Mouse (Mus musculus): ENCODE measurements around the gene Tango2. TPM values are rescaled to one million over a fixed set of nuclear protein-coding genes. Genes with fewer than 3 reads are reported as not detected.

The Tango2 gene
- polyA plus RNA-seq, 1 experiment from 2014 or later: 52.1 TPM

DNA sequence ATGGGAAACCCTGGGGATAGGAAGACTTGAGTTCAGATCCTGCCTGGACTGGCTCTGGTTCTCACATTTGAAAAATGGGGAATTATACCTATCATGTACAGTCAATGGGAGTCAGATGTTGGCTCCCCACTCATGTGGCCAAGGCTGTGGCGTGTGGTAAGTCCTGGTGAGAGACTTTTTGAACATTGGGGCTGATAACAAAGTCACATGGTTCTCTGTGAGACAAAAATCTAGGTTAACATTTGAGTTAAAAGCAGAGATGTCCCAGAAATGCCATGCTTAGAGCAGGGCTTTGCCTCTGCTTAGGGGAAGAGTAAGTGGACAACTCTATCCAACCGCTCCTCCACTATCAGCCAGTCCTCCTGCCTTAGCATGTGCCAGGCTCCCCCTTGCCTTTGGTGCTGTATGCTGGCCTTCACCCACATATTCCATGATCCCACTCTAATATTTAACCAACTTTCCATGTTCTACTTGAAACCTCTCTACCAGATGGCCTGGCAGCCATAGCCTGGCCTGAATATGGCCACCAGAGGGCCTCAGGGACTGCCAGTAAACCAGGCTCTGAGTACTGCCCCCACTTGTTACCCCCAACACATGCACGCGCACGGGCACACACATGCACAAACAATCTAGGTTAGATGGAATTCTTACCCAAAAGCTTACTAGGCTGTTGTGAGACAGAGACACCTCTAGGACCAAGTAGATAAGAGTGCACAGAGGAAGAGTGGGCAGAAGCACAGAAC lies 3.6 kb upstream of the Tango2 start:
- Histone ChIP-seq H3K27me3 (ENCODE audit: control insufficient read depth, insufficient read depth, low read depth, low read length) (peaks cover 47% of the 10 kb centered on the region), H3K4me3 (ENCODE audit: low read depth, low read length) (no peak overlapping the region), H3K4me2 (ENCODE audit: low read depth, low read length) (no peak overlapping the region), H3K4me1 (ENCODE audit: control insufficient read depth, low read depth, low read length) (peaks cover 29% of the 10 kb centered on the region), H3K36me3 (ENCODE audit: control insufficient read depth, insufficient read depth) (no peaks in the 10 kb centered on the region), H3K9ac (ENCODE audit: low read depth, low read length) (no peak overlapping the region), H3K9me3 (replicated peaks; ENCODE audit: control insufficient read depth, low read length) (no peaks in the 10 kb centered on the region), H3K27ac (ENCODE audit: low read length) (no peak overlapping the region)
- WGBS (ENCODE audit: insufficient replicate concordance): 36% methylated on average over 5 of the region's 5 CpGs
- no peak for ATAC-seq (ENCODE audit: low read depth)

DNA sequence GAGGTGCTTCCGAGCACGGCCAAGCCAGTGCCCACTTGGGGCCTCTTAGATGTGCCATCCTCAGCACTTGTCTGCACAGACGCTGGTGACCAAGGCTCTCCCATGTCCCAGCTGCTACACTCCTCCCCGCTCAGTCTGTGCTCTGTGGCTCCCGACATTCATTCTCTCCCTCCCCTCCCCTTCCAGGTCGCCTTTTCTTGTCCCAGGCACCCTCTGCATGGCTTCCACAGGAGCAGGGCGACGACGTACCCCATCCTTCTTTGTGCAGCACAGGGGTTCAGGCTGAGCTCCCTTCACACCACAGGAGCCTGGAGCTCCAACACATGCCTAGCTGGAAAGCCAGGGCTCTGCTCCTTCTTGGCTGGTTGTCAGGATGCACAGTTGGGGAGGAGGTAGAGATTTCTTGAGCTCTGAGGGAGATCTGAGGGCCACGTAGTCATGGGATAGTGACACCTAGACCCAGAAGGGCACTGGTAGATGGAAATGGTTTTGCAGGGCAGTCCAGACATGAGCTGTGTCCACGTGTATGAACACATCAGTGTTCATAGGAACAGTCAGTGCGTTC lies 1.9 kb upstream of the Tango2 start:
- ATAC-seq (ENCODE audit: low read depth): no peak
- 57% methylated on average over 12 of the region's 12 CpGs for WGBS (ENCODE audit: insufficient replicate concordance)
- H3K4me1 ChIP-seq (ENCODE audit: control insufficient read depth, low read depth, low read length): peaks cover 31% of the 10 kb centered on the region

GRCm38 (mm10) chr16:18348601-18349175 lies 785 bp upstream of the Tango2 start:
- no peak for ATAC-seq (ENCODE audit: low read depth)
- H3K27me3 ChIP-seq (ENCODE audit: control insufficient read depth, insufficient read depth, low read depth, low read length): peaks cover 55% of the 10 kb centered on the region
- peaks cover 37% of the 10 kb centered on the region for H3K4me1 ChIP-seq (ENCODE audit: control insufficient read depth, low read depth, low read length)

More for the DNA sequence above, 1.9 kb upstream of the Tango2 start:
- Histone ChIP-seq H3K4me2 (ENCODE audit: low read depth, low read length) (no peak overlapping the region), H3K4me3 (ENCODE audit: low read depth, low read length) (no peak overlapping the region), H3K9ac (ENCODE audit: low read depth, low read length) (no peak overlapping the region), H3K9me3 (replicated peaks; ENCODE audit: control insufficient read depth, low read length) (no peaks in the 10 kb centered on the region), H3K36me3 (ENCODE audit: control insufficient read depth, insufficient read depth) (no peaks in the 10 kb centered on the region), H3K27ac (ENCODE audit: low read length) (no peak overlapping the region), H3K27me3 (ENCODE audit: control insufficient read depth, insufficient read depth, low read depth, low read length) (peaks cover 55% of the 10 kb centered on the region)

DNA sequence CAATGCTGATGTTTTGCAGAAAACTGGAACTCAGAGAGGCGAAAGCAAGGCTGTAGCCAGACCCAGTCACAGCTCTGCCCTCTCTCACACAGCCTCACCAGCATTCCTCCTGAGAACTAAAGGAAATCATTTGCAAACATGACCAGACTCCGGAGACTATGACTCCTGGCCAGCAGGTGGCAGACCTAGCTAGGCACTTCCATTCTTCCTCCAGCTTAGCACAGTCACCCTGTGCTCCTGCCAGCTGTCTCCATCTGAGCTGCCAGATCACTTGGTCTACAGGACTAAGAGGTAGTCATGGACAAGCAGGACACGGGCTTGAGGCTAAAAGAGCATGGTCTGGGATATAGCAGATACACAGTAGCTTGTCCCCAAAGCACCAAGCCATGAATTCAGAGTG lies 2.7 kb downstream of the Tango2 start:
- Histone ChIP-seq H3K9ac (ENCODE audit: low read depth, low read length) (no peak overlapping the region), H3K27me3 (ENCODE audit: control insufficient read depth, insufficient read depth, low read depth, low read length) (peaks cover 45% of the 10 kb centered on the region), H3K9me3 (replicated peaks; ENCODE audit: control insufficient read depth, low read length) (no peaks in the 10 kb centered on the region), H3K4me1 (ENCODE audit: control insufficient read depth, low read depth, low read length) (peaks cover 42% of the 10 kb centered on the region), H3K4me3 (ENCODE audit: low read depth, low read length) (no peak overlapping the region), H3K4me2 (ENCODE audit: low read depth, low read length) (no peak overlapping the region), H3K36me3 (ENCODE audit: control insufficient read depth, insufficient read depth) (no peaks in the 10 kb centered on the region), H3K27ac (ENCODE audit: low read length) (no peak overlapping the region)
- 1% methylated on average over 3 of the region's 3 CpGs for WGBS (ENCODE audit: insufficient replicate concordance)
- ATAC-seq (ENCODE audit: low read depth): no peak

More at GRCm38 (mm10) chr16:18348601-18349175, 785 bp upstream of the Tango2 start:
- Histone ChIP-seq H3K9me3 (replicated peaks; ENCODE audit: control insufficient read depth, low read length) (no peaks in the 10 kb centered on the region), H3K36me3 (ENCODE audit: control insufficient read depth, insufficient read depth) (no peaks in the 10 kb centered on the region), H3K9ac (ENCODE audit: low read depth, low read length) (no peak overlapping the region; the same call in 1 of the 2 replicates), H3K4me3 (ENCODE audit: low read depth, low read length) (peak overlapping the region; percentile 62), H3K27ac (ENCODE audit: low read length) (no peak overlapping the region), H3K4me2 (ENCODE audit: low read depth, low read length) (peak overlapping the region; percentile 56)
- whole genome bisulfite sequencing (ENCODE audit: insufficient replicate concordance): 3% methylated on average over 28 of the region's 28 CpGs

DNA sequence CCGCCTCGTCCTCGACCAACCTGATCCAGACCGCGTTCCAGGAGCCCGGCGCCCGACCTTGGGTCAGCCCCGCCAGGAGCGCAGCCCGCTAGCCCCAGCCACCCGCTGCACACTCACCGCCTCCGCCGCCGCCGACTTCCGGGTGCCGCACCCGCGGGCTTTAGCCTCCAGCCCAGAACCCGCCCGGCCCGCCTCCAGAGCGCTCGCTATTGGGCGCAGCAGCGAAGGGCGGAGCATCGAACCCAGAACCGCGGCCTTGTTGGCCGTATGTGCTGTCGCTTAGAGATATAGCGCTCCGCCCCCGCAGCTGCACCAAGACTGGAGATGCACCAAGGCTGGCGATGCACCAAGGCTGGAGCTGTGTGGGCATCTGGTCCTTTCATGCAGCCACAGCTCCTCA lies 4.1 kb downstream of the Tango2 start:
- ATAC-seq (ENCODE audit: low read depth): peak; percentile 88
- Histone ChIP-seq H3K4me3 (ENCODE audit: low read depth, low read length) (peak overlapping the region; percentile 81), H3K4me2 (ENCODE audit: low read depth, low read length) (peak overlapping the region; percentile 77), H3K36me3 (ENCODE audit: control insufficient read depth, insufficient read depth) (no peaks in the 10 kb centered on the region), H3K27ac (ENCODE audit: low read length) (peak overlapping the region; percentile 85), H3K9me3 (replicated peaks; ENCODE audit: control insufficient read depth, low read length) (no peaks in the 10 kb centered on the region), H3K9ac (ENCODE audit: low read depth, low read length) (peak overlapping the region; percentile 83), H3K27me3 (ENCODE audit: control insufficient read depth, insufficient read depth, low read depth, low read length) (peaks cover 30% of the 10 kb centered on the region), H3K4me1 (ENCODE audit: control insufficient read depth, low read depth, low read length) (peaks cover 50% of the 10 kb centered on the region)
- under 1% methylated on average over 37 of the region's 38 CpGs for WGBS (ENCODE audit: insufficient replicate concordance)

DNA sequence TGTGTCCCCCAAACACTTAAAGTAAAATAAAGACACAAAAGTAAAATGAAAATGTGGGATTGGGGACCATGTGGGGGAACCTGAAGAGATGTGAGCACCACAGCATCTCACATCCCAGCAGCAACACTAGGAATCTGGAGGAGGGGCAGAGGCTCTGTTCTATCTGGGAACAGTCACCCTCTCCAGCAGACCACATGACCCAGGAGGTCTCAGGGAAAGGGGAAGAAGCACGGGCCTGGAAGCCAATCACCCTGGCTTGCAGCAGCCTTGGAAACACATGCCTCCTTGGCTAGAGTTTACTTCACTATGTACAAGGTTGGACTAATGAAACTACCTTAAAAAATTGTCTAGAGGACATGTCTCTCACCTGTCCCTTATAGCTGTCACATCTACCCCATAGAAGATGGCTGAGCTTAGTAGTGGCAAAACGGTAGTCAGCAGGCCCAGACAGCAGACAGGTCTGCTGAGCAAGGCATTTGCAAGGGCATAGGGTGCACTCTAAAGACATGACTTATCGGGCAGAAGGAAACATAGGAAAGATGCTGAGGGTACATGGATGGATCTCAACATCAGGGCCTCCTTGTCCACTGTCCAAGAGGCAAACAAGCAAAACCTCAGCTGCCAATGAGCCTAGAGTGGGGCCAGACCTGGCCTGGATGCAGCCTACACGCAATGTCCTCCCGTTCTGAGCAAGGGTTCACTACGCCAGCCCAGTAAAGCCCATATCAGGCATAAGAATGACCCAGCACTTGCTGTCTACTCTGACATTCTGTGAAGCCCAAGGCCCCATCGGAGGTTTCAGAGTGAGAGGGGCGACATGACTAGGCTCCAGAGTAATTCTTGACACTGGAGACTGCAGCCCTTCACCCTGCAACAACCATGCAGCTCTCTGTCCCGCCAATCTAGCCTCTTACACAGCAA lies 5.0 kb downstream of the Tango2 start:
- peaks cover 46% of the 10 kb centered on the region for H3K4me1 ChIP-seq (ENCODE audit: control insufficient read depth, low read depth, low read length)
- peaks cover 5% of the 10 kb centered on the region; the same call in 1 of the 2 replicates for H3K36me3 ChIP-seq (ENCODE audit: control insufficient read depth, insufficient read depth)
- H3K9me3 ChIP-seq (replicated peaks; ENCODE audit: control insufficient read depth, low read length): no peaks in the 10 kb centered on the region

GRCm38 (mm10) chr16:18342076-18342475 lies 5.8 kb downstream of the Tango2 start:
- peak; percentile 19; the same call in 1 of the 2 replicates for ATAC-seq (ENCODE audit: low read depth)
- Histone ChIP-seq H3K36me3 (ENCODE audit: control insufficient read depth, insufficient read depth) (peaks cover 5% of the 10 kb centered on the region; the same call in 1 of the 2 replicates), H3K27me3 (ENCODE audit: control insufficient read depth, insufficient read depth, low read depth, low read length) (peaks cover 13% of the 10 kb centered on the region), H3K9me3 (replicated peaks; ENCODE audit: control insufficient read depth, low read length) (no peaks in the 10 kb centered on the region), H3K9ac (ENCODE audit: low read depth, low read length) (peak overlapping the region; percentile 83), H3K4me3 (ENCODE audit: low read depth, low read length) (peak overlapping the region; percentile 81), H3K4me2 (ENCODE audit: low read depth, low read length) (peak overlapping the region; percentile 77), H3K27ac (ENCODE audit: low read length) (peak overlapping the region; percentile 85), H3K4me1 (ENCODE audit: control insufficient read depth, low read depth, low read length) (peaks cover 44% of the 10 kb centered on the region)
- WGBS (ENCODE audit: insufficient replicate concordance): 30% methylated on average over 2 of the region's 2 CpGs

More for the DNA sequence above, 5.0 kb downstream of the Tango2 start:
- H3K27ac ChIP-seq (ENCODE audit: low read length): peak overlapping the region; percentile 85
- H3K9ac ChIP-seq (ENCODE audit: low read depth, low read length): peak overlapping the region; percentile 83
- peaks cover 22% of the 10 kb centered on the region for H3K27me3 ChIP-seq (ENCODE audit: control insufficient read depth, insufficient read depth, low read depth, low read length)
- H3K4me2 ChIP-seq (ENCODE audit: low read depth, low read length): peak overlapping the region; percentile 77
- H3K4me3 ChIP-seq (ENCODE audit: low read depth, low read length): peak overlapping the region; percentile 81
- 8% methylated on average over 9 of the region's 9 CpGs for WGBS (ENCODE audit: insufficient replicate concordance)
- ATAC-seq (ENCODE audit: low read depth): peak; percentile 8

GRCm38 (mm10) chr16:18341605-18342004 lies 6.3 kb downstream of the Tango2 start:
- H3K4me3 ChIP-seq (ENCODE audit: low read depth, low read length): peak overlapping the region; percentile 81
- ATAC-seq (ENCODE audit: low read depth): peak; percentile 25
- peak overlapping the region; percentile 77 for H3K4me2 ChIP-seq (ENCODE audit: low read depth, low read length)
- no peaks in the 10 kb centered on the region for H3K9me3 ChIP-seq (replicated peaks; ENCODE audit: control insufficient read depth, low read length)
- H3K36me3 ChIP-seq (ENCODE audit: control insufficient read depth, insufficient read depth): peaks cover 5% of the 10 kb centered on the region; the same call in 1 of the 2 replicates
- peak overlapping the region; percentile 85 for H3K27ac ChIP-seq (ENCODE audit: low read length)
- peak overlapping the region; percentile 83 for H3K9ac ChIP-seq (ENCODE audit: low read depth, low read length)
- 38% methylated on average over 8 of the region's 8 CpGs for WGBS (ENCODE audit: insufficient replicate concordance)
- peaks cover 9% of the 10 kb centered on the region for H3K27me3 ChIP-seq (ENCODE audit: control insufficient read depth, insufficient read depth, low read depth, low read length)
- peaks cover 44% of the 10 kb centered on the region for H3K4me1 ChIP-seq (ENCODE audit: control insufficient read depth, low read depth, low read length)

Measured in liver, embryonic 16.5 days (tissue).